Mouse (Mus musculus) urinary bladder, postnatal 36 days (tissue): ENCODE measurements around the gene Prr5l.

Experiments used
- DNase-seq, 2 experiments: peaks; one replicate each; pipeline ENCODE4 v3.0.0; 2022; ENCODE audit warnings: low spot score in 2 of 2, mixed read lengths in 1 of 2

Prr5l gene

GRCm38 (mm10) chr2:101723333-101723881, 159.4 kb downstream of the Prr5l start:
- no peak for DNase-seq

- peak in 1 of 2 experiments; percentile 57 for DNase-seq
These were observed 160.2 kb downstream of the Prr5l start for GRCm38 (mm10) chr2:101722370-101723332.

GRCm38 (mm10) chr2:101721835-101722234, 161.0 kb downstream of the Prr5l start:
- no peak for DNase-seq

- no peak for DNase-seq
These were observed 165.7 kb downstream of the Prr5l start for GRCm38 (mm10) chr2:101717162-101717561.

- peak in 1 of 2 experiments; percentile 26 for DNase-seq
These were observed 167.0 kb downstream of the Prr5l start for GRCm38 (mm10) chr2:101715650-101716323.

- DNase-seq = no peak
These were observed 171.2 kb downstream of the Prr5l start for GRCm38 (mm10) chr2:101711608-101712007.

GRCm38 (mm10) chr2:101705941-101706485, 176.8 kb downstream of the Prr5l start:
- no peak for DNase-seq

- DNase-seq = no peak
These were observed 183.5 kb downstream of the Prr5l start for GRCm38 (mm10) chr2:101699284-101699683.

- DNase-seq = no peak
These were observed 187.2 kb downstream of the Prr5l start for GRCm38 (mm10) chr2:101695584-101695983.

GRCm38 (mm10) chr2:101693577-101694215, 189.1 kb downstream of the Prr5l start:
- DNase-seq = no peak

GRCm38 (mm10) chr2:101693043-101693442, 189.8 kb downstream of the Prr5l start:
- DNase-seq = no peak

GRCm38 (mm10) chr2:101690252-101690827, 192.5 kb downstream of the Prr5l start:
- no peak for DNase-seq

GRCm38 (mm10) chr2:101688011-101688410, 194.8 kb downstream of the Prr5l start:
- no peak for DNase-seq

GRCm38 (mm10) chr2:101684421-101684820, 198.4 kb downstream of the Prr5l start:
- DNase-seq = peak in 1 of 2 experiments; percentile 20

- DNase-seq = no peak
These were observed 203.6 kb downstream of the Prr5l start for GRCm38 (mm10) chr2:101679164-101679784.

GRCm38 (mm10) chr2:101678236-101679021, 204.4 kb downstream of the Prr5l start, which contains the start of gene Traf6:
Gene Traf6 (plus strand): TSS chr2:101678429.
- peak; percentile 77 to 89 for DNase-seq

- DNase-seq = no peak
These were observed 209.3 kb downstream of the Prr5l start for GRCm38 (mm10) chr2:101673547-101673946.

GRCm38 (mm10) chr2:101668751-101669150, 214.1 kb downstream of the Prr5l start:
- DNase-seq = no peak

- no peak for DNase-seq
These were observed 217.1 kb downstream of the Prr5l start for GRCm38 (mm10) chr2:101665703-101666092.
